Mouse (Mus musculus): ENCODE data around the gene Tatdn3.

DNA sequence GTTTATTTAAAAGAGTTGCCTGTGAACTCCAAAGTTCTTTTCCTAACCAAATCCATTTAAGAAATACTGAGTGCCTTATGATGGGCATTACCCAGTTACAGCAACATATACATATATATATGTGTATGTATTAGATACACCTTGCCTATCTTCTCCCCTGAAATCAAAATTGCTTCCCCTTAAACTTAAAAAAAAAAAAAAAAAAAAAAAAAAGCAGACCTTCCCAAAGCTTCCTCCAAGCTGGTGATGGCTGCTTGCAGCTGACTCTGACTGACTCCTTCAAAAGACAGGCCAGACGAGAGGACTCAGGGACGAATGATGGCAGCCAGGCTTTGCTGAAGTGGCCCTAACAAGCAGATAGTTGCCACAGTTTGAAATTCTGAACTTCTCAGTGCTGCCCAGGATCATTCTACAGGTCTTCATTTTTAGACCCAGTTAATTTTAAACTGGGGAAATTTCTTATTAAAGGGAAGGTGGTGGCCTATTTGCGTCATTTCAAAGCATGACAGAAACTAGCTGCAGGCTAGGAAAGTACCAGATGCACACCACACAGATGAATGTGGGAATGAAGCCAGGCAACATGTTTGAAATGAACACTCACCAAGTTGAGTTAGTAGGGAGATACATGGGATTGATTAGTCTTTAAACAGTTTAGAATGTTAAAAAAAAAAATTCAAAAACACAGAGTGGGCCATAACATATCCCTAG is 42.4 kb downstream of the Tatdn3 start:
- TF ChIP-seq UBTF (IDR thresholded peaks at IDR 0.05; ENCODE audit: low read depth, low read length) (no peak), USF2 (conservative IDR thresholded peaks at IDR 0.05; ENCODE audit: low read depth, low read length) (no peak), CTCF (conservative IDR thresholded peaks at IDR 0.05 in 1 of 2, IDR thresholded peaks at IDR 0.05 in 1 of 2; ENCODE audit: low read depth in 2 of 2, low read length in 2 of 2) (no peak), POLR2A (IDR thresholded peaks at IDR 0.05; ENCODE audit: low read depth, low read length) (no peak), SMC3 (IDR thresholded peaks at IDR 0.05; ENCODE audit: low read depth, low read length) (no peak), NRF1 (IDR thresholded peaks at IDR 0.05; ENCODE audit: low read depth, low read length) (no peak), EP300 (IDR thresholded peaks at IDR 0.05; ENCODE audit: low read length) (peak; percentile 72), CHD2 (IDR thresholded peaks at IDR 0.05; ENCODE audit: low read length) (no peak), ZMIZ1 (IDR thresholded peaks at IDR 0.05; ENCODE audit: low read depth, low read length) (no peak), RAD21 (IDR thresholded peaks at IDR 0.05; ENCODE audit: low read depth, low read length) (no peak)
